Mouse (Mus musculus) limb, embryonic 11.5 days (tissue): Measurements from ENCODE around the gene Hnrnpll. TPM values are rescaled to one million over a fixed set of nuclear protein-coding genes. Genes with fewer than 3 reads are reported as not detected.
A peak's percentile ranks its signal among the peaks of the same experiment; 100 is the strongest.
"Not testable (repeated sequence)": the region's sequence is repeated elsewhere in the genome, so short reads cannot be mapped to it uniquely, and the experiment has no call there.

ENCODE experiments used
- ATAC-seq: fragments of 200-750 bp; cut with Nextera tagmentation; 2 replicates; pipeline ENCODE4 v1.8.0; 2017; ENCODE audit warnings: low read depth; ENCODE audit not compliant: insufficient number of reproducible peaks, low FRiP score, low TSS enrichment
- DNase-seq: peaks from one replicate; pipeline ENCODE4 v3.0.0-alpha.2; 2015; ENCODE audit warnings: low spot score
- H3K27ac ChIP-seq: fragments of 300-500 bp; sonication (generic); replicated peaks from 2 replicates; pipeline ENCODE4 v1.5.1; 2014; ENCODE audit warnings: low read depth, mild to moderate bottlenecking, low read length
- H3K27me3 ChIP-seq: fragments of 300-500 bp; sonication (generic); 2 replicates; pipeline ENCODE4 v1.6.1; 2014; ENCODE audit warnings: mild to moderate bottlenecking, low read length, mixed read lengths; ENCODE audit not compliant: control insufficient read depth, insufficient read depth
- H3K36me3 ChIP-seq: fragments of 300-500 bp; sonication (generic); 2 replicates; pipeline ENCODE4 v1.6.1; 2014; ENCODE audit warnings: mild to moderate bottlenecking, low read length, moderate library complexity, mixed read lengths; ENCODE audit not compliant: control insufficient read depth, insufficient read depth
- H3K4me1 ChIP-seq: fragments of 300-500 bp; sonication (generic); 2 replicates; pipeline ENCODE4 v1.6.1; 2014; ENCODE audit warnings: low read length, mixed read lengths; ENCODE audit not compliant: control insufficient read depth, insufficient read depth
- H3K4me2 ChIP-seq: fragments of 300-500 bp; sonication (generic); 2 replicates; pipeline ENCODE4 v1.6.1; 2014; ENCODE audit warnings: low read depth, mild to moderate bottlenecking, moderate library complexity; ENCODE audit not compliant: severe bottlenecking
- H3K4me3 ChIP-seq: fragments of 300-500 bp; sonication (generic); 2 replicates; pipeline ENCODE4 v1.5.1; 2014; ENCODE audit warnings: low read depth, low read length
- H3K9ac ChIP-seq: fragments of 300-500 bp; sonication (generic); 2 replicates; pipeline ENCODE4 v1.6.1; 2014; ENCODE audit warnings: mild to moderate bottlenecking, low read length
- H3K9me3 ChIP-seq: fragments of 300-500 bp; sonication (generic); 2 replicates; pipeline ENCODE4 v1.6.1; 2016; ENCODE audit warnings: low read length; ENCODE audit not compliant: control insufficient read depth
- WGBS: fragments of 180-500 bp; shearing (Covaris S2); extraction: QIAGEN DNeasy Blood & Tissue Kit; methylation state at CpG from one replicate; pipeline ENCODE4 v1.1.7; 2014; 5-methylcytosine and 5-hydroxymethylcytosine counted together
- polyA plus RNA-seq: library from polyadenylated mRNA; unstranded; fragments of >200 nt; fragmentation: Nextera tagmentation; extraction: Ambion mirVana; gene quantifications from 2 replicates; pipeline ENCODE4 v1.2.1, GENCODE M21; 2014

The Hnrnpll gene
- polyA plus RNA-seq, 1 experiment from 2014 or later, result 118 TPM

DNA sequence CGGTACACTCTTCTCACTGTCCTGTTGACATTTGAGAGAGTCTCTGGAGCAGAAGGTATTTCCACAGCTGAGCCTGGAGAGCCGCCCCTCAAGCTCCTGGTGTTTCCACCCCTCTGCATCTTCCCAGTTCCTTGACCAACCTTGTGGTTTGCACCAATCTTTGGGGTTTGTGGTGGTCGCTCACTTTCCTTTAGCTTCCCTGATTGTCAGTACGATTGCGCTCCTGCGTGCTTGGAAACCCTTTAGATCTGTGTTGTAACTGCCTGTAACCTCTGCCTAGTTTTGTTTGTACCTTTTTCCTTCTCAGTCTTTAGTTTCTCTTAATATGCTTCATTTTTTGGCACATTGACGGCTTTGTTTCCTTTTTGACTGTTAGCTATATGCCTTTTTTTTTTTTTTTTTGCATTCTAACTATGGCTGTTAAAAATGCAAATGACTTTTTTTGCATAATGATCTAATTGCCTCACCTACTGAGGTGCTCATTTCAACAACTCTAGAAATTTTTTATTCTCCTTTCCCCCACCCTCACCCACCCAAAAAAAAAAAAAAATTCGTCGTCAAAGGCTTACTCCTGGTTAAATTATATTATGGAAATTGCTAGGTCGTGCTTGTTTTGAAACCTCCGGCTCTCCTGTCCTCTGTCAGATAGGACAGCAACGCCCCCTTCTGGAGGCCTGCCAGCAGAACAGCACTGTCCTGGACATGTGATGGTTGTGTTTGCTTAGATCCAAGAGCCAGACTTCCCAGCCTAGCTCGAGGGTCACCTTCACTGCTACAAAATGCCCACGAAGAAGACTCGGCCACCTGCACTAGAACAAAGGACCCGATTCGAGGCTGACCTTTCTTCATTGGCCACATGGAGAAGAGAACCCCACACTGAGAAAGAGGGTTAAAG is 57.5 kb downstream of the Hnrnpll start:
- H3K9ac ChIP-seq, result no peak overlapping the region
- ATAC-seq (0 out of 2 replicates have a peak, but pooled peaks have one; percentile 48), DNase-seq (peak; percentile 81)
- no peaks in the 10 kb centered on the region for H3K9me3 ChIP-seq
- 49% methylated on average over 17 of the region's 17 CpGs for WGBS
- H3K4me1 ChIP-seq, result peaks cover 13% of the 10 kb centered on the region
- no peak overlapping the region for H3K4me2 ChIP-seq
- H3K4me3 ChIP-seq, result no peak overlapping the region
- H3K27ac ChIP-seq, result no peak overlapping the region
- H3K27me3 ChIP-seq, result no peaks in the 10 kb centered on the region
- H3K36me3 ChIP-seq, result no peaks in the 10 kb centered on the region

DNA sequence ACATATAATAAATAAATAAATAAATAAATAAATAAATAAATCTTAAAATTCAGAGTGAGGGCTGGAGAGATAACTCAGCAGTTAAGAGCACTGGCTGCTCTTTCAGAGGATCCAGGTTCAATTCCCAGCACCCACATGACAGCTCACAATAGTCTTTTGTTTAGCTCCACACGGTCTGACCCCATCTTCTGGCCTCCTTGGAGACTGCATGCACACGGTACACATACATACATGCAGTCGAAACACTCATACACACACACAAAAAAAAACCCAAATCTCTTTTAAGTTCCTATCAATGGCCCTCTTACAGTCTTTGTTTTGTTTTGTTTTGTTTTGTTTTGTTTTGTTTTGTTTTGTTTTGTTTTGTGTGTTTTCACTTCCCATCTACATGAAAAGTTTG is 58.3 kb downstream of the Hnrnpll start:
- H3K9ac ChIP-seq, ATAC-seq, H3K27me3 ChIP-seq, DNase-seq, H3K36me3 ChIP-seq, H3K27ac ChIP-seq, H3K9me3 ChIP-seq, H3K4me2 ChIP-seq, H3K4me1 ChIP-seq, H3K4me3 ChIP-seq: not testable (repeated sequence)
- WGBS, result 91% methylated on average over 3 of the region's 3 CpGs

DNA sequence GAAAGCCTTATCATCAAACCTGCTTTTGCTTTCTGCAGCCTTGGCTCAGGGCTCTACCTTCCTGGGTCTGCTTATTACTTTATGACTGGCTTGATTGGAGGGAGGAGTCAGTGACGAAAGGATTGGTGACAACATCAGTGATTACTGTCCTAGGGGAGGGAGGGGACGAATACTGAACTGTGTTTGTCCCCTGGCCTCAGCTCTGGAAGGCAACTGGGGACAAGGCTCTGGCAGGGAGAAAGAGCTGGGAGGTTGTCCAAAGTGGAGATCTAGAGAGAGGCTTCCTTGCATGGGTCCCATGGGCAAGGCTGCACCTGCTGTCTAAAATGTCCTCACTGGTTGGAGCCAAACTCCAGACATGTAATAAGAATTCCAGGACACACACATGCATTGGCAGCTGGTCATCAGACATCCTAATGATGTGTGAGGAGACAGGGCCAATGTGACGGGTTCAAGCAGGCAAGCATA is 59.7 kb downstream of the Hnrnpll start:
- DNase-seq (no peak), ATAC-seq (no peak)
- H3K27me3 ChIP-seq, result no peaks in the 10 kb centered on the region
- 44% methylated on average over 3 of the region's 3 CpGs for whole genome bisulfite sequencing
- no peak overlapping the region for H3K4me3 ChIP-seq
- no peak overlapping the region for H3K9ac ChIP-seq
- no peaks in the 10 kb centered on the region for H3K9me3 ChIP-seq
- no peaks in the 10 kb centered on the region for H3K36me3 ChIP-seq
- H3K27ac ChIP-seq, result no peak overlapping the region
- no peak overlapping the region for H3K4me2 ChIP-seq
- H3K4me1 ChIP-seq, result peaks cover 4% of the 10 kb centered on the region; the same call in 1 of the 2 replicates

DNA sequence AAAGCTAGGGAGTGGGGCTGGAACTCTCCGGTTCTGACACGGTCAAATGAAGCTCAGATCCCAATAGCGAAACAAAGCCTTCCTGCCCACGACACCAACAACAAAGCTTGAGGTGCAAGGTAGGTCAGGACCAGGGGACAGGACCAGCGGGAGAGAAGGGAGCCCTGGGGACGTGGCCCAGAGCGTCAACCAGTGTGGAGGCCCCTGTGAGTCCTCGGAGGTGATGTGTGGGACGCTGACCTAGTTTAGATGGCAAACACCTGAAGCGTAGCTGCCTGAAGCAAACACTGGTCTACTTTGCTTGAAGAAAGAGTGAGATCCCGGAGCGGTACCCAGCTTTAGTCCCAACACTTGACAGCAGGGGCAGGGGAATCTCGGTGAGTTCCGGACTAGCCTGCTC is 62.5 kb downstream of the Hnrnpll start:
- H3K9ac ChIP-seq, result no peak overlapping the region
- no peaks in the 10 kb centered on the region for H3K4me1 ChIP-seq
- no peaks in the 10 kb centered on the region for H3K9me3 ChIP-seq
- no peak overlapping the region for H3K4me3 ChIP-seq
- WGBS, result 92% methylated on average over 14 of the region's 14 CpGs
- H3K36me3 ChIP-seq, result no peaks in the 10 kb centered on the region
- no peak overlapping the region for H3K27ac ChIP-seq
- H3K27me3 ChIP-seq, result no peaks in the 10 kb centered on the region
- H3K4me2 ChIP-seq, result no peak overlapping the region
- DNase-seq (no peak), ATAC-seq (no peak)

DNA sequence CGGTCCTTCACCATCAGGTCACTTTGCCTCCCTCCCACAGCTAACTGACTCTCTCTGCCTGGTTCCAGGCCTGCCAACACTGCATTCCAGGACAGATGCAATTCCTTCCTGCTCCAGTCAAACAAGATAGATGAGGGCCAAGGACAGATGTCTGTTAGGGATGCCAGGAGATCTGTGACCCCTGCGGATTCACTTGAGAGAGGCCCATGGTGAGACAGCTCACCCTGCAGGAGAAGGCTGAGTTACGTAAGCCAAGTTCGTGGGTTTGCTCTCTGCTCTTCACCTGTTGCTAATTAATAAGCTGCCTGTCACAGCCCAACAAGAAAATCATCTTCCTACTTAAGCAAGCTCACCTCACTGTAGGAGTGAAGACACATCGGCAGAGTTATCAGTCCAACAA is 63.1 kb downstream of the Hnrnpll start:
- no peak overlapping the region for H3K4me3 ChIP-seq
- no peak for DNase-seq
- no peak for ATAC-seq
- H3K27ac ChIP-seq, result no peak overlapping the region
- H3K4me2 ChIP-seq, result no peak overlapping the region
- no peaks in the 10 kb centered on the region for H3K9me3 ChIP-seq
- H3K4me1 ChIP-seq, result no peaks in the 10 kb centered on the region
- no peak overlapping the region for H3K9ac ChIP-seq
- no peaks in the 10 kb centered on the region for H3K27me3 ChIP-seq
- H3K36me3 ChIP-seq, result no peaks in the 10 kb centered on the region
- 73% methylated on average over 5 of the region's 5 CpGs for WGBS

DNA sequence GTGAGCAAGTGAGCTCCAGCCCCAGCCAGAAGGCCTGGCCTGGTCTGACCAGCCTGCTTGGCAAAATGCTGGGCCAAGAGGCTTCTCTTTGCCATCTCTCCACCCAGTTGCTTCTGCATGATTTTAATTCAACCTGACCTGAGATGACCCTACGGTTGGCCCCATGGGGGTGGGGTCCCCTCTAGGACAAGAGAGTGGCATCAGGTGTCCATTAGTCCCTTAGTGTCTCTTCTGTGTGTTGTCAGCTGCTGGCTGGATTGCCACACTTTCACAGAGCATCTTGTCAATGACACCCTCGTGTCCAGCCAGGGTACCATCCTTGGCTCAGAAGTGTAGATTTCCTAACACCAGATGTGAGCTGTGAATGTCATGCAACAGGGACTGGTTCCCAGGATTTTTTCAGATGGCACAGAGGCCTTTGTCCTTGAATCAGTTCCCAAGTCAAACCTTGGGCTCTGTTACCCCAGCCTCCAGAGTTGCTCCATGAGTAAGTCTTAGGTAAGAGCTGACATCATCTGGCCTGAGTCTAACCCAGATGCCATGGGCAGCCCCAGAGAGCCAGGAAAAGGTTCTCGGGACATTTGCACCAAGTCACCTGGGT is 66.9 kb downstream of the Hnrnpll start:
- 73% methylated on average over 3 of the region's 3 CpGs for whole genome bisulfite sequencing
- Histone ChIP-seq H3K36me3 (no peaks in the 10 kb centered on the region), H3K4me1 (no peaks in the 10 kb centered on the region), H3K27me3 (no peaks in the 10 kb centered on the region), H3K9me3 (no peaks in the 10 kb centered on the region), H3K27ac (no peak overlapping the region), H3K4me3 (no peak overlapping the region), H3K4me2 (no peak overlapping the region), H3K9ac (no peak overlapping the region)
- ATAC-seq, result no peak
- DNase-seq, result no peak

DNA sequence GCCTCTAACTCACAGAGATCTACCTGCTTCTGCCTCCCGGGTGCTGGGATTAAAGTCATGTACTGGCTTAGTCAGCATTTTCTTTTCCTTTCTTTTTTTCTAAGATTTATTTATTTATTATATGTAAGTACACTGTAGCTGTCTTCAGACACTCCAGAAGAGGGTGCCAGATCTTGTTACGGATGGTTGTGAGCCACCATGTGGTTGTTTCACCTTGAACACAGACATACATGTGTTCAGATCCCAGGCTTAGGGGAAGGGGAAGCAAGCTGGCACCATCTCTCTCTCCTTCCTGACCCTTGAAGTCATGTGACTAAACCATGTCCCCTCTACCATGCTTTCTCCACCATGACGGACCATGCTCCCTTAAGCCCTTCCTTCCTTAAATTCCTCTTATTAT is 70.0 kb downstream of the Hnrnpll start:
- H3K36me3 ChIP-seq, result no peaks in the 10 kb centered on the region
- WGBS, result 93% methylated on average over 3 of the region's 3 CpGs
- no peak overlapping the region for H3K9ac ChIP-seq
- no peaks in the 10 kb centered on the region for H3K27me3 ChIP-seq
- no peaks in the 10 kb centered on the region for H3K4me1 ChIP-seq
- ATAC-seq (no peak), DNase-seq (no peak)
- no peak overlapping the region for H3K27ac ChIP-seq
- no peak overlapping the region for H3K4me3 ChIP-seq
- H3K9me3 ChIP-seq, result no peaks in the 10 kb centered on the region
- no peak overlapping the region for H3K4me2 ChIP-seq

DNA sequence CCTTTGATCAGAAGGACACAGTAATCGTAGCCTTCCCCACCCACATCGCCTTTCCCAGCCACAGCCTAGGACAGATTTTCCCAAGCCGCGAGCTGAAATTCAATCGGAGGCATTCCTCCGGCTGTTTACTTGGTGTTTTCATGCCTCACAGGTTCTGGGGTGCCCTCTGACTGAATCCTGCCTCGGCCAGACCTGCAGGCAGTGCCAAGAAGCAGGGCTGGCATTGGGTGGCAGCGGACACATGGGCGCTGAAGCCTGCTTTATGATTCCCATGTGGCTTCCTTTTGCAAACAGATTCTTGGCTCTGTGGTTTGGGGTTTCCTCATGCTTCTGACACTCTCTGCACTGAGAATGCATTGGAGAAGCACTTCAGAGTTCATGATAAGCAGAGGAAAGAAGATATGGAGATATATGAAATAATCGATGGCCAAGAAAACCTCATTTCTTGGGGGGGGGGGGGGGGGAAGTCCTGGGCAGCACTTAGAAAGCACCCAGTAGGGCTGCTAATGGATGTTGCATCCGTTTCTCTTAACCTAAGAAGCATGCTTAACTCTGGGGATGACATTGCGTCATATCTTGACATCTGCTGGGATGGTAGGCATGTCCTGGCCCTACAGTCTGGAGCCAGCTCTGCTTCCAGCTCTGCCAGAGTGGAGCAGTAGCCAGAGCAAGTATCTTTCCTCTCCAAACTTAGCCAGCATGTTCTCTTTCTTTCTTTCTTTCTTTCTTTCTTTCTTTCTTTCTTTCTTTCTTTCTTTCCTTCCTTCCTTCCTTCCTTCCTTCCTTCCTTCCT is 70.8 kb downstream of the Hnrnpll start:
- ATAC-seq, result no peak
- H3K36me3 ChIP-seq, result no peaks in the 10 kb centered on the region
- 82% methylated on average over 12 of the region's 12 CpGs for WGBS

More for the DNA sequence above, 70.8 kb downstream of the Hnrnpll start:
- DNase-seq, result no peak
- Histone ChIP-seq H3K9me3 (no peaks in the 10 kb centered on the region), H3K4me2 (no peak overlapping the region), H3K4me1 (no peaks in the 10 kb centered on the region), H3K9ac (no peak overlapping the region), H3K27ac (no peak overlapping the region), H3K4me3 (no peak overlapping the region), H3K27me3 (no peaks in the 10 kb centered on the region)
